Mouse (Mus musculus) urinary bladder, postnatal 25 days (tissue): ENCODE measurements around the gene Mthfsd.

Experiments
- DNase-seq: peaks from one replicate; pipeline ENCODE4 v3.0.0; 2022; ENCODE audit warnings: low spot score

Gene Mthfsd

GRCm38 (mm10) chr8:121121704-121122103 lies 13.5 kb upstream of the Mthfsd start:
- no peak for DNase-seq

DNA sequence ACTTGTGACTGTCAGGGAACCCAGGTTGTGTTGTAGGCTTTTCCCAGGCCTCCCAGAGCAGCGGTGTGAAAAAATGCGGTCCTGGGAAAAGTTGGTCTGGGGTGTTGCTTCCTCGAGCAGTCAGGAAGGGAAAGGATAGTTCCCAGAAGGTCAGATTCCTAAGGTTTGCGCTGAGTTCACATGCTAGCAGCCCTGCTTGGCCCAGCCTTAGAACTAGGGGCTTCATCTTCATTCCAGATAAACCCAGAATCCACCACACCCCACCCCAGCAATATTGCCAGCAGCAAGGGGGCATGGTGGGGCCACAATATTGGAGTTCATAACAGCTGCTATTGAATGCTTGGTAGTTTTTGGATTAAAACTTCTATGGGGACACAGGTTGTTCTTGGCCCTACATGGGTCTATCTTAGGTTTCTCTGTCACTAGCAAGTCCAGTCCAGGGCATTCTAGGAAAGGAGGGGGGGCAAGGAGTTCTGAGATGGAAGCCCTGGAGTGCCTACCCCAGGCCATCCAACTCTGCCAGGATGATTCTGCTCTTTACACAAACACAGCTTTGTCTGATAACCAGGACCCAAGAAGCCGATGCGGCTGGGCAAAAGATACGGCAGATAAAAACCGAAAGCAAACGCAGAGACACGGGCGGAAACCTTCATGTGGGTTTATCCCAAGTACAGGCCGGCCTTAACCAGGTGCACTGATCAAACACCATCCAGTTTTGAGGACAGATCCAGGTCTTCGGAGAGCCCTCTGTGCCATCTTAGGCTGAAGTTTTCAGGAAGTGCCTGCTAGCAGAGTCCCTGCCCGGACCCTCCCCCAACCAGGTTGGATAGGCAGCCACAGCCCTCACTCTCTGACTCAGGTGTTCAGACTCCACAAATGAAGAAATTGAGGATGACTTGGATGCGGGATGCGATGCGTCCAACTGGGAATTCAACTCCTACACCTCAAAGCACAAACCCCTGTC lies 12.5 kb upstream of the Mthfsd start:
- no peak for DNase-seq

GRCm38 (mm10) chr8:121119635-121120455 lies 11.7 kb upstream of the Mthfsd start:
- DNase-seq = no peak

GRCm38 (mm10) chr8:121118634-121119420 lies 10.6 kb upstream of the Mthfsd start:
- no peak for DNase-seq

DNA sequence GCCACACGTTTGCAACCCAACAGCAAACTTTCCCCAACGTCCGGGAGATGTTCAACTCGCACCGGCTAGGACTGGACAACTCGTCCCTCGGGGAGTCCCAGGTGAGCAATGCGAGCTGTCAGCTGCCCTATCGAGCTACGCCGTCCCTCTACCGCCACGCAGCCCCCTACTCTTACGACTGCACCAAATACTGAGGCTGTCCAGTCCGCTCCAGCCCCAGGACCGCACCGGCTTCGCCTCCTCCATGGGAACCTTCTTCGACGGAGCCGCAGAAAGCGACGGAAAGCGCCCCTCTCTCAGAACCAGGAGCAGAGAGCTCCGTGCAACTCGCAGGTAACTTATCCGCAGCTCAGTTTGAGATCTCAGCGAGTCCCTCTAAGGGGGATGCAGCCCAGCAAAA lies 9.7 kb upstream of the Mthfsd start:
- no peak for DNase-seq

DNA sequence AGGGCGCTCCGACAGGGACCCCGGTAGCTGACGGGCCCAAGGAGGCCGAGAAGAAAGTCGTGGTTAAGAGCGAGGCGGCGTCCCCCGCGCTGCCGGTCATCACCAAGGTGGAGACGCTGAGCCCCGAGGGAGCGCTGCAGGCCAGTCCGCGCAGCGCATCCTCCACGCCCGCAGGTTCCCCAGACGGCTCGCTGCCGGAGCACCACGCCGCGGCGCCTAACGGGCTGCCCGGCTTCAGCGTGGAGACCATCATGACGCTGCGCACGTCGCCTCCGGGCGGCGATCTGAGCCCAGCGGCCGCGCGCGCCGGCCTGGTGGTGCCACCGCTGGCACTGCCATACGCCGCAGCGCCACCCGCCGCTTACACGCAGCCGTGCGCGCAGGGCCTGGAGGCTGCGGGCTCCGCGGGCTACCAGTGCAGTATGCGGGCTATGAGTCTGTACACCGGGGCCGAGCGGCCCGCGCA lies 9.0 kb upstream of the Mthfsd start:
- no peak for DNase-seq

- no peak for DNase-seq
These were observed 8.5 kb upstream of the Mthfsd start for GRCm38 (mm10) chr8:121116591-121117185.

DNA sequence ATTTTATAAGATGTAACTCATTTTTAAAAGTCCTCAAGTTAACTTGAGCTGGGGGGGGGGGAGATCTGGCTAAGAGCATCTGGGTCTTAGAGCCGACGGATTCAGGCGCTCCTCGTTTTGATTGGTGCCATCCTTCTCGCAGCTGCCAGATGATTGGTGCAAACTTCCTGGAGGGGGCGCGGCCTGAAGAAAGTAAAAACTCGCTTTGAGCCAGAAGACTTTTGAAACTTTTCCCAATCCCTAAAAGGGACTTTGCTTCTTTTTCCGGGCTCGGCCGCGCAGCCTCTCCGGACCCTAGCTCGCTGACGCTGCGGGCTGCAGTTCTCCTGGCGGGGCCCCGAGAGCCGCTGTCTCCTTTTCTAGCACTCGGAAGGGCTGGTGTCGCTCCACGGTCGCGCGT lies 7.8 kb upstream of the Mthfsd start, which contains the start of gene Foxc2:
Gene Foxc2, plus strand, starts transcription at position 224 of the 400 bp plus-strand sequence.
- DNase-seq = peak; percentile 70

- no peak for DNase-seq
These were observed 6.9 kb upstream of the Mthfsd start for GRCm38 (mm10) chr8:121115136-121115535.

DNA sequence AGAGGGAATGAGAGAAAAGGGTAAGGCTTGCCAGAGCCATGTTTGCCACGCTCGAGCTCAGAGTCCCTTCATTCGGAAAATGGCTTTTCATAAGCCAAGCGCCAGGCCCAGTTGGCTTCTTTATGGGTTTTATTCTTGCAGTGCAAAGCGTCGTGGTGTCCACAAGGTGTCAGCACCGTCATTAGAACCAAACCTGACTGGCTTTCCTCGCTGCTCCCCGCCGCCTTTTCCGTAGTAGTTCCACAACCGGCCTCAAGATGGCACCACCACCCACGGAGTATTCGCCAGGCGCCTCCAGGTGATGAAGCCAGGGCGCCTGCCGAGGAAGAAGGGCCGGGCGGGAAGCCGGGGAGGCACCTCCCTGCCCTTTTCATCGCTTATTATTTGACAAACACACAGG lies 5.1 kb upstream of the Mthfsd start:
- peak; percentile 97 for DNase-seq

GRCm38 (mm10) chr8:121111145-121111907 lies 3.1 kb upstream of the Mthfsd start:
- DNase-seq = no peak

DNA sequence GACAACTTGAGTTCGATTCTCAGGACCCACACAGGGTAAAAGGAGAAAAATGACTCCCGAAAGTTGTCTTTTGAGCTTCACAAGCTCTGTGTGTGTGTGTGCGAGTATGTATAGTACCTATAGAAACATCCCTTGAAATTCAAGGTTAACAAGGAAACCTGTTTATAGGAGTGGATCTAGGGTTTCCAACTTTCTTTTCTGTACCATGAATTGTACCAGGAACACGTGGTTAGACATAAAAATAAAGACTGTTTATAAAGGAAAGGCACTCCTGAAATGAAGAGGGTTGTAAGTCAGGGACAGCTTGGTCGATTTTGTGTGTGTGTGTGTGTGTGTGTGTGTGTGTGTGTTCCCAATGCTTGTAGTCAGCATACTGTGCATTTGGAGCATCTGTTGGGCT lies 465 bp upstream of the Mthfsd start:
- DNase-seq = no peak

GRCm38 (mm10) chr8:121104049-121104818 lies 4.0 kb downstream of the Mthfsd start:
- peak; percentile 78 for DNase-seq

GRCm38 (mm10) chr8:121093496-121093895 lies 14.7 kb downstream of the Mthfsd start:
- no peak for DNase-seq

- DNase-seq = peak; percentile 89
These were observed 15.6 kb downstream of the Mthfsd start for GRCm38 (mm10) chr8:121092627-121093026.

GRCm38 (mm10) chr8:121092141-121092540 lies 16.1 kb downstream of the Mthfsd start:
- DNase-seq = no peak

DNA sequence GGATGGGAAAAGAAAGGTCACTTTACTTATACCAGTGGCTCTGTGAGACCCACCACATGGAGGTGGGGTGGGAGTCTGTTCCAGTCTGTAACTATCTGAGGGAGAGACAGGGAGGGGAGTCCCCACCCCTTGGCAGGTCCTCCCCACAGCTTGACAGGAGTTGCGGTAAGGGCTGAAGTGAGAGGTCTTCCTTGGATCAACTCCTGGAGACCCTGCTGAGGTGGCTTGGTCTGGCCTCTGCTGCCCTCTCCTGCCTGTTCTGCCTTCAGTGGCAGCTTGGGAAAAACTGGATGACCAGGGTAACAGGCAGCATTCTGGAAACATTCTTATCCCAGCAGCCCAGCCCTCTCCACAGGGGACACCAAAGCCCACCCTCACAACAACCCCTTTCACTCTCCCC lies 17.5 kb downstream of the Mthfsd start:
- no peak for DNase-seq

DNA sequence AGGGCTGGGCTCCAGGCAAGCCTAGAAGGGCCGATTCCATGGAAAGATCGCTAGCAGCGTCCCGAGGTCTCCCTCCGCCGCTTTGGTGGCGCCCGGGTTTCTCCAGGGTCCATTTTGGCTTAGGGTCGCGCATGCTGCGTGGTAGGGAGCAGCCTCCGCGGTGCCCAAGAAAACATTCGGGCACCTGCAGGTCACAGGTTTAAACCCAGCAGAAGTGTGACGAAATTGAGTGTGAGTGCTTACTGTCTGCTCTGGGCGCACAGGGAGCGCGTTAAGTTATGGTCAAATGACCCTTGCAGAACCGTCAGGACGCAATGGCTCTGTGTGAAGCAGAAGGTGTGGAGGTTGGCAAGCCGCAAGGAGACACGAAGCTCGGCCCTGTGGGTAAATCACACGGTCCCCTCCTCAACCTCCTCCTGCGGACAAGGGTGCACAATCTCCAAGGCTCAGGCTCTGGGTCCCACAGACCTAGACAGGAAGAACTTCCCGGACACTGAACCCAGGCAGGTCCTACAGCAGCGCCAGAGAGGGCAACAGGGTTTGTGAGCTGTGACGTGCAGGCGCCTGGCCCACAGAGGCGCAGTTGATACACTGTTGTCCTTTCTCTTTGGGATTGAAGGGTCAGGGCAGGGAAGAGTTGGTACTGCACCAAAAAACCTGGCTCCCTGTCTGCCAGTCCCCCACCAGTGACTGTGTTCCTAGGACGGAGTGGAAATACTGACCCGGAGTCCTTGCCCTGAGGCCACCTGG lies 18.4 kb downstream of the Mthfsd start:
- DNase-seq = no peak
